Mouse (Mus musculus): Measurements from ENCODE around the gene Taar6.

Gene Taar6

DNA sequence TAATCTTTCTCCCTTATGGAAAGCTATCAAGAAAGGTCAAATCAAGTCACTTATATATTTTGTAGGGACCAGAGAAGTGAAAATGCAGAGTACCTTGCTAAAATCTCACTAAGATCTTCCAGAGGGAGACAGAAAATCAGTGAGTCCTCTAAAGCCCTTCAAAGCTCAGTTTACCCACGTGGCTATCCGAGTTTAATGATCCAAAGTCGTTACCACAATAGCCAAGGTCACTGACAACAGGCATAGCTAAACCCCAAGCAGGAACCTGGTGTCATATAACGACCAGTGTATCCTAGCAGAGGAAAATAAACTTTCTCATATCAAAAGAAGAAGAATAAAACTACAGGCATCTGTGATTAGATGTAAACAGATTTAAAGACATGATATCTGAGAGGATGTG is 47.8 kb downstream of the Taar6 start:
- no peak for DNase-seq (ENCODE audit: low read depth, low spot score)
